Mouse (Mus musculus): ENCODE data around the gene Eva1c.

DNA sequence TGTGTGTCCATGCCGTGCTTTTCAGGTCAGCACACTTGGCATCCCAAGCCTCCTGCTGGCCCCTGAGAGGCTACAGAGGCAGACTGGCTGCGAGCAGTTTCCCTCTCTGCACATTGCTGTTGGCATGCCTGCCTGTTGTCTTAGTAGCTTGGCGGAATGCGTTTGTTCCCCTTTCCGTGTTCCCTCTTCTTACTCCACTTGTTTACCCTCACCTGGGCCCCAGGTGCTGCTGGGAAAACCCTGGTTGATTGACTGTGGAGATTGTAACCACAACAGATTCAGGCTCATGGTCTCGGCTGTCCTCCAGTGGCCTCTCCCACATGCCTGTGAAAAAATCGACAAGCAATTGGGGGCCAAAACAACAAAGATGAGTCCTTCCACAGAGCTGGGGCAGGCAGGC, 22.2 kb downstream of the Eva1c start:
- TF ChIP-seq ZNF384 (IDR thresholded peaks at IDR 0.05; ENCODE audit: low read depth, low read length) (no peak), HCFC1 (IDR thresholded peaks at IDR 0.05; ENCODE audit: borderline replicate concordance, insufficient read depth, low read length) (no peak), CHD2 (IDR thresholded peaks at IDR 0.05; ENCODE audit: low read depth, low read length) (no peak), MAFK (IDR thresholded peaks at IDR 0.05; ENCODE audit: insufficient read depth, low read depth, low read length) (no peak), ZC3H11A (IDR thresholded peaks at IDR 0.05; ENCODE audit: borderline replicate concordance, low read depth, low read length) (no peak)

Data from ES-E14 (cell line).